24 mouse cellular contexts compared by ENCODE assay signal in genomic region chr11:99399956-99400549, GRCm38 (mm10). TPM values are rescaled to one million over a fixed set of nuclear protein-coding genes. Genes with fewer than 3 reads are reported as not detected.
"Had no signal": no experiment of that assay in that cellular context is flagged by ENCODE, and none has a peak within 500 bp of the region (broad histone marks: within the 10 kb centered on the region; RNA-seq: fewer than 3 reads in every experiment).

No protein-coding gene starts in this region.

- H3K4me2 ChIP-seq: neural tube, embryonic 13.5 days; neural tube, embryonic 15.5 days; stomach, embryonic 15.5 days had no signal

- H3K9ac ChIP-seq: neural tube, embryonic 13.5 days; neural tube, embryonic 15.5 days; stomach, embryonic 15.5 days had no signal

- H3K27ac ChIP-seq: neural tube, embryonic 13.5 days; neural tube, embryonic 15.5 days; stomach, embryonic 15.5 days; stomach, postnatal 0 days had no signal

- H3K27me3 ChIP-seq: stomach, embryonic 15.5 days had no signal

- H3K36me3 ChIP-seq: neural tube, embryonic 13.5 days; neural tube, embryonic 15.5 days; stomach, embryonic 15.5 days had no signal

- H3K4me3 ChIP-seq: neural tube, embryonic 13.5 days; neural tube, embryonic 15.5 days; stomach, embryonic 15.5 days had no signal

- H3K4me1 ChIP-seq: neural tube, embryonic 13.5 days; neural tube, embryonic 15.5 days; stomach, embryonic 15.5 days had no signal

- DNase-seq: retina, postnatal 1 day; right cerebral cortex, adult 18-20 months; right cerebral cortex, postnatal 14 days; right cerebral cortex, postnatal 25 days; right cerebral cortex, postnatal 4 days; spleen, adult 18-20 months; thymus, adult 18-20 months; thymus, adult 2 months; thymus, postnatal 14 days; thymus, postnatal 25 days; thymus, postnatal 36 days; thymus, postnatal 4 days had no signal

- H3K9me3 ChIP-seq: neural tube, embryonic 13.5 days; neural tube, embryonic 15.5 days; stomach, embryonic 15.5 days had no signal

RNA-seq across cellular contexts. Expression of gene Krt12, which starts 22.0 kb away (rescaled TPM):
- polyA plus RNA-seq: neural tube, embryonic 14.5 days; stomach, embryonic 14.5 days; testis, adult 2 months had no signal

RNA-seq across cellular contexts. Expression of gene Krt28, which starts 25.4 kb away (rescaled TPM):
- total RNA-seq: neutrophil, adult 5-6 weeks had no signal
- polyA plus RNA-seq: small intestine, adult 2 months; spleen, adult 2 months; stomach, embryonic 14.5 days; stomach, postnatal 0 days; thymus, adult 2 months; urinary bladder, adult 2 months had no signal

RNA-seq across cellular contexts. Expression of gene Krt20, which starts 37.9 kb away (rescaled TPM):
- total RNA-seq: neutrophil, adult 5-6 weeks had no signal

RNA-seq across cellular contexts. Expression of gene Krt27, which starts 49.1 kb away (rescaled TPM):
- total RNA-seq: neutrophil, adult 5-6 weeks had no signal
- polyA plus RNA-seq: neural tube, embryonic 14.5 days; small intestine, adult 2 months; spleen, adult 2 months; stomach, embryonic 14.5 days; stomach, embryonic 15.5 days; stomach, embryonic 16.5 days; stomach, postnatal 0 days; testis, adult 2 months; urinary bladder, adult 2 months had no signal
